Mouse (Mus musculus) heart, adult 11 months (tissue): ENCODE measurements at regions not wholly inside any gene's neighbourhood (a gene's known extent, or its start where the extent isn't known, plus 50 kb on each side); places are given as distances from the start of the nearest gene placed in this dataset.
A peak's percentile ranks its signal among the peaks of the same experiment; 100 is the strongest.

Experiments used
- DNase-seq: peaks from one replicate; pipeline ENCODE4 v3.0.0; 2022

GRCm38 (mm10) chr9:94107701-94108100 lies 430.2 kb downstream of the 1190002N15Rik start:
- peak; percentile 3 for DNase-seq

GRCm38 (mm10) chr9:94104669-94105068 lies 433.2 kb downstream of the 1190002N15Rik start:
- no peak for DNase-seq

GRCm38 (mm10) chr9:94101958-94102357 lies 435.9 kb downstream of the 1190002N15Rik start:
- no peak for DNase-seq

- peak; percentile 33 for DNase-seq
Observed at GRCm38 (mm10) chr9:94094800-94095199, 443.1 kb downstream of the 1190002N15Rik start.

- peak; percentile 22 for DNase-seq
Observed at GRCm38 (mm10) chr9:94091658-94092225, 446.1 kb downstream of the 1190002N15Rik start.

- peak; percentile 63 for DNase-seq
Observed at GRCm38 (mm10) chr9:94089759-94090158, 448.1 kb downstream of the 1190002N15Rik start.

GRCm38 (mm10) chr9:94083629-94084411 lies 454.1 kb downstream of the 1190002N15Rik start:
- DNase-seq: peak; percentile 66

- DNase-seq: no peak
Observed at GRCm38 (mm10) chr9:94074904-94075303, 463.0 kb downstream of the 1190002N15Rik start.

GRCm38 (mm10) chr9:94067121-94067520 lies 470.8 kb downstream of the 1190002N15Rik start:
- DNase-seq: peak; percentile 30

GRCm38 (mm10) chr9:94053229-94053628 lies 484.7 kb downstream of the 1190002N15Rik start:
- no peak for DNase-seq

- no peak for DNase-seq
Observed at GRCm38 (mm10) chr9:94047845-94048244, 490.0 kb downstream of the 1190002N15Rik start.

GRCm38 (mm10) chr9:94045462-94046126 lies 492.3 kb downstream of the 1190002N15Rik start:
- no peak for DNase-seq

GRCm38 (mm10) chr9:94023761-94024160 lies 514.1 kb downstream of the 1190002N15Rik start:
- DNase-seq: no peak

GRCm38 (mm10) chr9:94021293-94021903 lies 516.5 kb downstream of the 1190002N15Rik start:
- no peak for DNase-seq

GRCm38 (mm10) chr9:94016747-94017487 lies 521.0 kb downstream of the 1190002N15Rik start:
- no peak for DNase-seq

GRCm38 (mm10) chr9:93992216-93992615 lies 545.7 kb downstream of the 1190002N15Rik start:
- no peak for DNase-seq

GRCm38 (mm10) chr9:93991141-93991540 lies 546.7 kb downstream of the 1190002N15Rik start:
- DNase-seq: no peak

GRCm38 (mm10) chr9:93981136-93981535 lies 556.7 kb downstream of the 1190002N15Rik start:
- no peak for DNase-seq

- DNase-seq: no peak
Observed at GRCm38 (mm10) chr9:93969691-93970284, 568.1 kb downstream of the 1190002N15Rik start.

GRCm38 (mm10) chr9:93969118-93969517 lies 568.8 kb downstream of the 1190002N15Rik start:
- no peak for DNase-seq

GRCm38 (mm10) chr9:93955235-93956040 lies 582.4 kb downstream of the 1190002N15Rik start:
- DNase-seq: no peak
